Mouse (Mus musculus): ENCODE measurements around the gene Arhgef25. TPM values are rescaled to one million over a fixed set of nuclear protein-coding genes. Genes with fewer than 3 reads are reported as not detected.

Gene Arhgef25
- polyA plus RNA-seq, 1 experiment = 25.0 TPM

GRCm38 (mm10) chr10:127188079-127188453 is 1.8 kb downstream of the Arhgef25 start:
- TF ChIP-seq CTCF (IDR thresholded peaks at IDR 0.05; ENCODE audit: control insufficient read depth, insufficient read depth, low read length) (no peak), POLR2A (IDR thresholded peaks at IDR 0.05; ENCODE audit: borderline replicate concordance, control insufficient read depth, low read depth, low read length) (no peak)

GRCm38 (mm10) chr10:127187371-127188078 is 2.4 kb downstream of the Arhgef25 start:
- Histone ChIP-seq H3K4me1 (ENCODE audit: control insufficient read depth, insufficient read depth, low read length) (peaks cover 1% of the 10 kb centered on the region; the same call in 1 of the 2 replicates), H3K4me3 (replicated peaks; ENCODE audit: control insufficient read depth, low read depth, low read length) (no peak overlapping the region), H3K27ac (ENCODE audit: control insufficient read depth, insufficient read depth, low read depth, low read length, poor library complexity) (no peak overlapping the region)
- 80% methylated on average over 10 of the region's 10 CpGs for WGBS
- TF ChIP-seq CTCF (IDR thresholded peaks at IDR 0.05; ENCODE audit: control insufficient read depth, insufficient read depth, low read length) (no peak), POLR2A (IDR thresholded peaks at IDR 0.05; ENCODE audit: borderline replicate concordance, control insufficient read depth, low read depth, low read length) (no peak)

More at GRCm38 (mm10) chr10:127188079-127188453, 1.8 kb downstream of the Arhgef25 start:
- Histone ChIP-seq H3K27ac (ENCODE audit: control insufficient read depth, insufficient read depth, low read depth, low read length, poor library complexity) (no peak overlapping the region), H3K4me3 (replicated peaks; ENCODE audit: control insufficient read depth, low read depth, low read length) (no peak overlapping the region), H3K4me1 (ENCODE audit: control insufficient read depth, insufficient read depth, low read length) (peaks cover 1% of the 10 kb centered on the region; the same call in 1 of the 2 replicates)
- 3% methylated on average over 21 of the region's 21 CpGs for WGBS

- H3K27ac ChIP-seq (ENCODE audit: control insufficient read depth, insufficient read depth, low read depth, low read length, poor library complexity) = no peak overlapping the region
- peaks cover 1% of the 10 kb centered on the region; the same call in 1 of the 2 replicates for H3K4me1 ChIP-seq (ENCODE audit: control insufficient read depth, insufficient read depth, low read length)
- TF ChIP-seq POLR2A (IDR thresholded peaks at IDR 0.05; ENCODE audit: borderline replicate concordance, control insufficient read depth, low read depth, low read length) = no peak
- 0 out of 2 replicates have a peak, but pooled peaks have one; percentile 15 for TF ChIP-seq CTCF (IDR thresholded peaks at IDR 0.05; ENCODE audit: control insufficient read depth, insufficient read depth, low read length)
- WGBS = 91% methylated on average over 1 of the region's 1 CpGs
- H3K4me3 ChIP-seq (replicated peaks; ENCODE audit: control insufficient read depth, low read depth, low read length) = no peak overlapping the region
Observed at GRCm38 (mm10) chr10:127186451-127186850, 3.4 kb downstream of the Arhgef25 start.

- Histone ChIP-seq H3K4me3 (replicated peaks; ENCODE audit: control insufficient read depth, low read depth, low read length) (no peak overlapping the region), H3K4me1 (ENCODE audit: control insufficient read depth, insufficient read depth, low read length) (no peaks in the 10 kb centered on the region), H3K27ac (ENCODE audit: control insufficient read depth, insufficient read depth, low read depth, low read length, poor library complexity) (no peak overlapping the region)
- WGBS = 83% methylated on average over 15 of the region's 15 CpGs
- TF ChIP-seq POLR2A (IDR thresholded peaks at IDR 0.05; ENCODE audit: borderline replicate concordance, control insufficient read depth, low read depth, low read length) (no peak), CTCF (IDR thresholded peaks at IDR 0.05; ENCODE audit: control insufficient read depth, insufficient read depth, low read length) (no peak)
Observed at GRCm38 (mm10) chr10:127185506-127185905, 4.4 kb downstream of the Arhgef25 start.

GRCm38 (mm10) chr10:127185101-127185500 is 4.8 kb downstream of the Arhgef25 start:
- Histone ChIP-seq H3K27ac (ENCODE audit: control insufficient read depth, insufficient read depth, low read depth, low read length, poor library complexity) (no peak overlapping the region), H3K4me3 (replicated peaks; ENCODE audit: control insufficient read depth, low read depth, low read length) (no peak overlapping the region), H3K4me1 (ENCODE audit: control insufficient read depth, insufficient read depth, low read length) (no peaks in the 10 kb centered on the region)
- TF ChIP-seq POLR2A (IDR thresholded peaks at IDR 0.05; ENCODE audit: borderline replicate concordance, control insufficient read depth, low read depth, low read length) (no peak), CTCF (IDR thresholded peaks at IDR 0.05; ENCODE audit: control insufficient read depth, insufficient read depth, low read length) (no peak)
- 80% methylated on average over 9 of the region's 9 CpGs for WGBS

GRCm38 (mm10) chr10:127183759-127184158 is 6.1 kb downstream of the Arhgef25 start:
- no peaks in the 10 kb centered on the region for H3K4me1 ChIP-seq (ENCODE audit: control insufficient read depth, insufficient read depth, low read length)

GRCm38 (mm10) chr10:127182624-127183023 is 7.3 kb downstream of the Arhgef25 start:
- Histone ChIP-seq H3K4me1 (ENCODE audit: control insufficient read depth, insufficient read depth, low read length) (peaks cover 2% of the 10 kb centered on the region; the same call in 1 of the 2 replicates), H3K4me3 (replicated peaks; ENCODE audit: control insufficient read depth, low read depth, low read length) (no peak overlapping the region), H3K27ac (ENCODE audit: control insufficient read depth, insufficient read depth, low read depth, low read length, poor library complexity) (no peak overlapping the region)
- 86% methylated on average over 4 of the region's 4 CpGs for WGBS
- TF ChIP-seq CTCF (IDR thresholded peaks at IDR 0.05; ENCODE audit: control insufficient read depth, insufficient read depth, low read length) = no peak
- TF ChIP-seq POLR2A (IDR thresholded peaks at IDR 0.05; ENCODE audit: borderline replicate concordance, control insufficient read depth, low read depth, low read length) = no peak

More at GRCm38 (mm10) chr10:127183759-127184158, 6.1 kb downstream of the Arhgef25 start:
- H3K27ac ChIP-seq (ENCODE audit: control insufficient read depth, insufficient read depth, low read depth, low read length, poor library complexity) = no peak overlapping the region
- H3K4me3 ChIP-seq (replicated peaks; ENCODE audit: control insufficient read depth, low read depth, low read length) = no peak overlapping the region
- WGBS = 23% methylated on average over 20 of the region's 20 CpGs
- TF ChIP-seq POLR2A (IDR thresholded peaks at IDR 0.05; ENCODE audit: borderline replicate concordance, control insufficient read depth, low read depth, low read length) (no peak), CTCF (IDR thresholded peaks at IDR 0.05; ENCODE audit: control insufficient read depth, insufficient read depth, low read length) (no peak)

- Histone ChIP-seq H3K4me3 (replicated peaks; ENCODE audit: control insufficient read depth, low read depth, low read length) (no peak overlapping the region), H3K4me1 (ENCODE audit: control insufficient read depth, insufficient read depth, low read length) (peaks cover 2% of the 10 kb centered on the region; the same call in 1 of the 2 replicates), H3K27ac (ENCODE audit: control insufficient read depth, insufficient read depth, low read depth, low read length, poor library complexity) (no peak overlapping the region)
- TF ChIP-seq POLR2A (IDR thresholded peaks at IDR 0.05; ENCODE audit: borderline replicate concordance, control insufficient read depth, low read depth, low read length) (no peak), CTCF (IDR thresholded peaks at IDR 0.05; ENCODE audit: control insufficient read depth, insufficient read depth, low read length) (no peak)
- WGBS = 72% methylated on average over 6 of the region's 6 CpGs
Observed at GRCm38 (mm10) chr10:127181566-127181965, 8.3 kb downstream of the Arhgef25 start.

Data from bone marrow, adult 2 months (tissue).